Mouse (Mus musculus) gastrocnemius, postnatal 25 days (tissue): ENCODE measurements at regions not wholly inside any gene's neighbourhood (a gene's known extent, or its start where the extent isn't known, plus 50 kb on each side); places are given as distances from the start of the nearest gene placed in this dataset.

Experiments used
- DNase-seq: peaks from one replicate; pipeline ENCODE4 v3.0.0; 2022

- peak; percentile 87 for DNase-seq
Measured at GRCm38 (mm10) chr16:93006321-93006984, 180.5 kb upstream of the Runx1 start.

- no peak for DNase-seq
Measured at GRCm38 (mm10) chr16:93005470-93005869, 179.5 kb upstream of the Runx1 start.

- DNase-seq = no peak
Measured at GRCm38 (mm10) chr16:93003830-93004229, 177.9 kb upstream of the Runx1 start.

GRCm38 (mm10) chr16:92998689-92999088 is 172.7 kb upstream of the Runx1 start:
- DNase-seq = no peak

GRCm38 (mm10) chr16:92997636-92998035 is 171.7 kb upstream of the Runx1 start:
- DNase-seq = no peak

GRCm38 (mm10) chr16:92995993-92996350 is 170.0 kb upstream of the Runx1 start:
- no peak for DNase-seq

- DNase-seq = no peak
Measured at GRCm38 (mm10) chr16:92995132-92995992, 169.4 kb upstream of the Runx1 start.

- no peak for DNase-seq
Measured at GRCm38 (mm10) chr16:92992876-92993275, 166.9 kb upstream of the Runx1 start.

- DNase-seq = no peak
Measured at GRCm38 (mm10) chr16:92991405-92991804, 165.5 kb upstream of the Runx1 start.

GRCm38 (mm10) chr16:92988416-92988815 is 162.5 kb upstream of the Runx1 start:
- no peak for DNase-seq

- DNase-seq = no peak
Measured at GRCm38 (mm10) chr16:92988000-92988399, 162.1 kb upstream of the Runx1 start.

- DNase-seq = no peak
Measured at GRCm38 (mm10) chr16:92985768-92986167, 159.8 kb upstream of the Runx1 start.

- no peak for DNase-seq
Measured at GRCm38 (mm10) chr16:92982934-92983333, 157.0 kb upstream of the Runx1 start.

- DNase-seq = no peak
Measured at GRCm38 (mm10) chr16:92979620-92980330, 153.8 kb upstream of the Runx1 start.

- no peak for DNase-seq
Measured at GRCm38 (mm10) chr16:92976097-92976496, 150.1 kb upstream of the Runx1 start.

- DNase-seq = peak; percentile 89
Measured at GRCm38 (mm10) chr16:92975090-92975489, 149.1 kb upstream of the Runx1 start.

GRCm38 (mm10) chr16:92972681-92973080 is 146.7 kb upstream of the Runx1 start:
- no peak for DNase-seq

- DNase-seq = no peak
Measured at GRCm38 (mm10) chr16:92971956-92972355, 146.0 kb upstream of the Runx1 start.

GRCm38 (mm10) chr16:92970587-92970986 is 144.6 kb upstream of the Runx1 start:
- no peak for DNase-seq

- DNase-seq = no peak
Measured at GRCm38 (mm10) chr16:92969036-92969435, 143.1 kb upstream of the Runx1 start.

GRCm38 (mm10) chr16:92966069-92966866 is 140.3 kb upstream of the Runx1 start:
- DNase-seq = no peak

GRCm38 (mm10) chr16:92965651-92966050 is 139.7 kb upstream of the Runx1 start:
- no peak for DNase-seq
